Mouse (Mus musculus) heart, postnatal 10 days (tissue): ENCODE data around the gene Wbp4. TPM values are rescaled to one million over a fixed set of nuclear protein-coding genes. Genes with fewer than 3 reads are reported as not detected.
"Not testable (repeated sequence)": the region's sequence is repeated elsewhere in the genome, so short reads cannot be mapped to it uniquely, and the experiment has no call there.

ENCODE experiments used
- DNase-seq, 2 experiments: peaks; one replicate each; pipeline ENCODE4 v3.0.0; 2021
- intact Hi-C: fragments of 180-260 bp; cut with DNase I; formaldehyde crosslinking; loops from one replicate; pipeline ENCODE4 v1.15.1; 2025
- total RNA-seq, 2 experiments: library from RNA; stranded (reverse); gene quantifications; 2 replicates each; pipeline ENCODE4 v1.2.3; 2021

The Wbp4 gene
- total RNA-seq = 10 to 100 TPM; 22.8 to 24.8 TPM

GRCm38 (mm10) chr14:79481339-79482151 is at the start of gene Wbp4:
Wbp4 (minus strand) TSS chr14:79481520.
- DNase-seq = peak; percentile 95
- intact Hi-C loops = loop anchor here (2.0 to 10.0 kb wide), 2 partner anchors 53 to 105 kb away; partner anchors contain the start of gene Sugt1

GRCm38 (mm10) chr14:79530761-79531160 is 49.4 kb upstream of the Wbp4 start:
- intact Hi-C loops = loop anchor here (10.0 kb wide), 1 partner anchor 46 kb away; the partner anchor contains the start of genes Elf1 and Wbp4

GRCm38 (mm10) chr14:79529581-79530554 is 48.5 kb upstream of the Wbp4 start:
- intact Hi-C loops = loop anchor here (10.0 kb wide), 1 partner anchor 45 kb away; the partner anchor contains the start of genes Elf1 and Wbp4
- DNase-seq = no peak

More at GRCm38 (mm10) chr14:79530761-79531160, 49.4 kb upstream of the Wbp4 start:
- no peak for DNase-seq

GRCm38 (mm10) chr14:79527704-79528103 is 46.4 kb upstream of the Wbp4 start:
- intact Hi-C loops = no loop called here
- no peak for DNase-seq

GRCm38 (mm10) chr14:79526106-79526505 is 44.8 kb upstream of the Wbp4 start:
- intact Hi-C loops, DNase-seq: not testable (repeated sequence)

GRCm38 (mm10) chr14:79522387-79522786 is 41.1 kb upstream of the Wbp4 start:
- no peak for DNase-seq
- intact Hi-C loops = loop anchor here (5.0 kb wide), 1 partner anchor 40 kb away; no protein-coding TSS in a partner anchor

GRCm38 (mm10) chr14:79521471-79522117 is 40.3 kb upstream of the Wbp4 start:
- intact Hi-C loops = loop anchor here (5.0 kb wide), 1 partner anchor 41 kb away; no protein-coding TSS in a partner anchor
- no peak for DNase-seq

- DNase-seq = no peak
These were observed 39.7 kb upstream of the Wbp4 start for GRCm38 (mm10) chr14:79521056-79521455.

GRCm38 (mm10) chr14:79520612-79521011 is 39.3 kb upstream of the Wbp4 start:
- DNase-seq = no peak
- intact Hi-C loops = loop anchor here (5.0 kb wide), 1 partner anchor 42 kb away; no protein-coding TSS in a partner anchor

More at GRCm38 (mm10) chr14:79521056-79521455, 39.7 kb upstream of the Wbp4 start:
- intact Hi-C loops = loop anchor here (5.0 kb wide), 1 partner anchor 41 kb away; no protein-coding TSS in a partner anchor

- DNase-seq = no peak
- intact Hi-C loops = no loop called here
These were observed 38.3 kb upstream of the Wbp4 start for GRCm38 (mm10) chr14:79519663-79519975.

- DNase-seq = no peak
These were observed 37.7 kb upstream of the Wbp4 start for GRCm38 (mm10) chr14:79518761-79519662.

GRCm38 (mm10) chr14:79518123-79518522 is 36.8 kb upstream of the Wbp4 start:
- DNase-seq = no peak
- intact Hi-C loops = no loop called here

More at GRCm38 (mm10) chr14:79518761-79519662, 37.7 kb upstream of the Wbp4 start:
- intact Hi-C loops = no loop called here

GRCm38 (mm10) chr14:79517185-79517740 is 35.9 kb upstream of the Wbp4 start:
- DNase-seq = no peak
- intact Hi-C loops = no loop called here

- DNase-seq = no peak
- intact Hi-C loops = no loop called here
These were observed 35.4 kb upstream of the Wbp4 start for GRCm38 (mm10) chr14:79516751-79517150.

- DNase-seq = no peak
- intact Hi-C loops = no loop called here
These were observed 34.9 kb upstream of the Wbp4 start for GRCm38 (mm10) chr14:79516243-79516610.

- intact Hi-C loops = no loop called here
These were observed 34.4 kb upstream of the Wbp4 start for GRCm38 (mm10) chr14:79515511-79516242.

GRCm38 (mm10) chr14:79515100-79515499 is 33.8 kb upstream of the Wbp4 start:
- intact Hi-C loops = no loop called here
- DNase-seq = no peak

More at GRCm38 (mm10) chr14:79515511-79516242, 34.4 kb upstream of the Wbp4 start:
- no peak for DNase-seq

- intact Hi-C loops = no loop called here
These were observed 32.6 kb upstream of the Wbp4 start for GRCm38 (mm10) chr14:79513951-79514350.

More at GRCm38 (mm10) chr14:79513951-79514350, 32.6 kb upstream of the Wbp4 start:
- no peak for DNase-seq
